Mouse (Mus musculus) liver, embryonic 12.5 days (tissue): ENCODE data around the gene Rbm33. TPM values are rescaled to one million over a fixed set of nuclear protein-coding genes. Genes with fewer than 3 reads are reported as not detected.

Experiments used
- ATAC-seq: fragments of 200-750 bp; cut with Nextera tagmentation; 2 replicates; pipeline ENCODE4 v1.8.0; 2017; ENCODE audit warnings: moderate number of reproducible peaks, mild to moderate bottlenecking, moderate library complexity
- H3K27ac ChIP-seq: fragments of 300-500 bp; sonication (generic); 2 replicates; pipeline ENCODE4 v1.5.1; 2016; ENCODE audit warnings: mild to moderate bottlenecking
- H3K27me3 ChIP-seq: fragments of 300-500 bp; sonication (generic); replicated peaks from 2 replicates; pipeline ENCODE4 v1.6.1; 2016; ENCODE audit warnings: mild to moderate bottlenecking, moderate library complexity
- H3K36me3 ChIP-seq: fragments of 300-500 bp; sonication (generic); 2 replicates; pipeline ENCODE4 v1.6.1; 2016; ENCODE audit warnings: mild to moderate bottlenecking, moderate library complexity
- H3K4me1 ChIP-seq: fragments of 300-500 bp; sonication (generic); 2 replicates; pipeline ENCODE4 v1.6.1; 2016
- H3K4me2 ChIP-seq: fragments of 300-500 bp; sonication (generic); 2 replicates; pipeline ENCODE4 v1.6.1; 2016; ENCODE audit warnings: mild to moderate bottlenecking, moderate library complexity
- H3K4me3 ChIP-seq: fragments of 300-500 bp; sonication (generic); 2 replicates; pipeline ENCODE4 v1.5.1; 2016; ENCODE audit warnings: mild to moderate bottlenecking, moderate library complexity
- H3K9ac ChIP-seq: fragments of 300-500 bp; sonication (generic); 2 replicates; pipeline ENCODE4 v1.6.1; 2016; ENCODE audit warnings: mild to moderate bottlenecking, moderate library complexity
- H3K9me3 ChIP-seq: fragments of 300-500 bp; sonication (generic); replicated peaks from 2 replicates; pipeline ENCODE4 v1.6.1; 2016; ENCODE audit warnings: mild to moderate bottlenecking, moderate library complexity
- WGBS: fragments of 180-500 bp; shearing (Covaris S2); methylation state at CpG from one replicate; pipeline ENCODE4 v1.1.7; 2016; ENCODE audit not compliant: insufficient replicate concordance; 5-methylcytosine and 5-hydroxymethylcytosine counted together
- polyA plus RNA-seq: library from polyadenylated mRNA; unstranded; fragments of >200 nt; fragmentation: Nextera tagmentation; extraction: Ambion mirVana; gene quantifications from 2 replicates; pipeline ENCODE4 v1.2.1, GENCODE M21; 2016

Gene Rbm33
- polyA plus RNA-seq, 1 experiment from 2014 or later = 11.7 TPM

- ATAC-seq = no peak
- peaks cover 35% of the 10 kb centered on the region for H3K36me3 ChIP-seq
- no peak overlapping the region for H3K9ac ChIP-seq
- no peak overlapping the region for H3K27ac ChIP-seq
- no peak overlapping the region for H3K4me2 ChIP-seq
- H3K27me3 ChIP-seq = no peaks in the 10 kb centered on the region
- 70% methylated on average over 7 of the region's 7 CpGs for WGBS
- peaks cover 35% of the 10 kb centered on the region for H3K4me1 ChIP-seq
- no peaks in the 10 kb centered on the region for H3K9me3 ChIP-seq
- H3K4me3 ChIP-seq = no peak overlapping the region
Observed at GRCm38 (mm10) chr5:28329024-28329806, 12.3 kb downstream of the Rbm33 start.

DNA sequence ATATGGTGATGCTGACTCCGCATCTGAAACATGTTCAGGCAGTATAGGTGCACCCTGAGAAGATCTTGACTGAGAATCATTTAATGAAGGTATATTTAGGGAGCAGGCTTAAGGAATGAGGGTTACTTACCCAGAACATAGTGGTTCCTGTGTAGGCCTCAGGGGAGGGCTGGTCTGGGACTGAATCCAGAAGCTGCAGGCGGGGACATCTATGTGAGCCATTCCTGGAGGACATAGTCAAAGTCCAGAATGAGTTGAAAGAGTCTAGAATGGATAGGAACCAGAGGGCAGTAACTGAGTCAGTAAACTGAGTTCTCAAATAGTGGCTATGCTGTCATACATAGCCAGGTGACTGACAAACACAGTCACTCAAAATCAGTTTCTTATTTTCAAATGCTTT lies 16.8 kb downstream of the Rbm33 start:
- Histone ChIP-seq H3K27me3 (no peaks in the 10 kb centered on the region), H3K27ac (no peak overlapping the region), H3K36me3 (peaks cover 74% of the 10 kb centered on the region), H3K4me1 (0 out of 2 replicates have a peak, but pooled peaks cover 8% of the 10 kb centered on the region), H3K4me2 (no peak overlapping the region), H3K9ac (no peak overlapping the region), H3K4me3 (no peak overlapping the region), H3K9me3 (no peaks in the 10 kb centered on the region)
- no peak for ATAC-seq
- WGBS = 87% methylated on average over 2 of the region's 2 CpGs

GRCm38 (mm10) chr5:28351857-28352513 lies 35.1 kb downstream of the Rbm33 start:
- Histone ChIP-seq H3K4me2 (no peak overlapping the region), H3K27me3 (no peaks in the 10 kb centered on the region), H3K9me3 (no peaks in the 10 kb centered on the region), H3K9ac (no peak overlapping the region), H3K4me3 (no peak overlapping the region), H3K4me1 (no peaks in the 10 kb centered on the region), H3K27ac (no peak overlapping the region), H3K36me3 (peaks cover 70% of the 10 kb centered on the region)
- no peak for ATAC-seq

DNA sequence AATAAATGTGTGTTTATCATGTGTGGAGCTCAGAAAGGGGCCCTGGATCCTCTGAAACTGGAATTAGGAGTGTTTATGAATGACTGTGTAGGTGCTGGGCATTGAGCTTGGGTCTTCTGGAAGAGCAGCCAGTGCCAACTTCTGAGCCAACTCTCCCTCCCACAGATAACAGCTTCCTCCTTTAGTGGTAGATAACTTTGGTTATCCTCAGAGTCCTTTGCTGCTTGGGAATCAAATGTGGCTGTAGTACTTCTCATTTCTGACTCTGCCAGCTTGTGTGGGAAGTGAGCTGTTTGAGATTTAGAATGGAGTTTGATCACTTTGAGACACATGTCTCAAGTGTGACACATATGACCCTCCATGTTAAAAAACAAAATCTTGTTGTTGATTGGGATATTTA lies 38.7 kb downstream of the Rbm33 start:
- Histone ChIP-seq H3K4me1 (no peaks in the 10 kb centered on the region), H3K36me3 (peaks cover 83% of the 10 kb centered on the region), H3K27ac (no peak overlapping the region), H3K9me3 (no peaks in the 10 kb centered on the region), H3K4me2 (no peak overlapping the region), H3K9ac (no peak overlapping the region), H3K27me3 (no peaks in the 10 kb centered on the region), H3K4me3 (no peak overlapping the region)
- ATAC-seq = no peak

- Histone ChIP-seq H3K9ac (no peak overlapping the region), H3K4me1 (no peaks in the 10 kb centered on the region), H3K36me3 (peaks cover 91% of the 10 kb centered on the region)
Observed at GRCm38 (mm10) chr5:28360745-28361144, 43.8 kb downstream of the Rbm33 start.

GRCm38 (mm10) chr5:28368056-28368455 lies 51.1 kb downstream of the Rbm33 start:
- no peak overlapping the region for H3K4me2 ChIP-seq
- 87% methylated on average over 2 of the region's 2 CpGs for WGBS
- no peak overlapping the region for H3K9ac ChIP-seq
- H3K9me3 ChIP-seq = no peaks in the 10 kb centered on the region
- no peak for ATAC-seq
- H3K27ac ChIP-seq = no peak overlapping the region
- peaks cover 7% of the 10 kb centered on the region; the same call in 1 of the 2 replicates for H3K4me1 ChIP-seq
- H3K27me3 ChIP-seq = no peaks in the 10 kb centered on the region
- H3K4me3 ChIP-seq = no peak overlapping the region
- H3K36me3 ChIP-seq = peaks cover 82% of the 10 kb centered on the region

More at GRCm38 (mm10) chr5:28360745-28361144, 43.8 kb downstream of the Rbm33 start:
- H3K9me3 ChIP-seq = no peaks in the 10 kb centered on the region
- ATAC-seq = no peak
- no peak overlapping the region for H3K4me3 ChIP-seq
- H3K4me2 ChIP-seq = no peak overlapping the region
- 91% methylated on average over 2 of the region's 2 CpGs for WGBS
- H3K27ac ChIP-seq = no peak overlapping the region
- H3K27me3 ChIP-seq = no peaks in the 10 kb centered on the region

DNA sequence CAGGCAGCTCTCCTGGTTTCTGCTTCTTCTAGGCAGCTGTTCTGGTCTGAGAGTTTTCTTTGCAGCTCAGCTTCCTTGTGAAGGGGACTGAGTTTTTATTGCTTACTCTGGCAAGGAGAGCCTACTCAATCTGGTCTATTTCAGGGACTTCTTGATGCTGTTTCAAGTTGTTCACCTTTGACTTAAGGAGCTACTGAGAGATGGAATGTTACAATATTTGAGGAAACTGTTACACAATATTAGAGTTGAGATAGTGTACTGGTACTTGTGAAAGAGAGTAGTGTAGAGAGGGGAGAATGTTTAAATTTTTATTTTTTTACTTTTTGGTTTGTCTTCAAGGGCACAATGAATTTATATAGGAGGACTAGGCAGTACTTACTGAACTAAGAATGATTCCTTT lies 53.9 kb downstream of the Rbm33 start:
- peaks cover 77% of the 10 kb centered on the region for H3K36me3 ChIP-seq
- no peaks in the 10 kb centered on the region for H3K27me3 ChIP-seq
- H3K4me1 ChIP-seq = peaks cover 7% of the 10 kb centered on the region; the same call in 1 of the 2 replicates
- no peak overlapping the region for H3K4me3 ChIP-seq
- no peak overlapping the region for H3K9ac ChIP-seq
- H3K27ac ChIP-seq = no peak overlapping the region
- H3K9me3 ChIP-seq = no peaks in the 10 kb centered on the region
- no peak for ATAC-seq
- no peak overlapping the region for H3K4me2 ChIP-seq

DNA sequence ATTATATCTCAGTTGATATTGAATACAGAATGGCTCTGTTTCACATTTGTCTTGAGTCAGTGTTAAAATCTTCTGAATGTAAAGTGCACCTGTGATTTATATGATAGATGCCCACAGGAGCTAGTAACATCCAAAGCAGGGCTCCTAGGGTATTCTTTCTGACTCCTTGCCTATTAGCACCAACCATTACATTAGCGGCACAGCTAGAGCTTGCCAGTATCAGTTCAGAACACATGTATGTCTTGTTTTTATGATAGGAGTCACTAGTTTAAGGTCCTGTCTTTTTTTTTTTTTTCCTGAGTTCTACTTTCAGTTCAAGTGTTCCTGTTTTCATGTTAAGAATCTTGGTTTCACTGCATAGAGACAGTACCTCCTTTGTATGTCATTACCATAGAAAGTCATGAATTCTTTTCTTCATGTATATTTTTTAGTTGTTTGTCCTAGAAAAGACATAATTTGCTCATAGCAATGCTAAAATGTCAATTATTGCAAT lies 55.3 kb downstream of the Rbm33 start:
- Histone ChIP-seq H3K4me3 (no peak overlapping the region), H3K4me2 (no peak overlapping the region), H3K27ac (no peak overlapping the region), H3K27me3 (no peaks in the 10 kb centered on the region), H3K9ac (no peak overlapping the region), H3K9me3 (no peaks in the 10 kb centered on the region), H3K36me3 (peaks cover 75% of the 10 kb centered on the region), H3K4me1 (peaks cover 7% of the 10 kb centered on the region; the same call in 1 of the 2 replicates)
- peak; percentile 59; the same call in 1 of the 2 replicates for ATAC-seq
- 58% methylated on average over 1 of the region's 1 CpGs for WGBS

DNA sequence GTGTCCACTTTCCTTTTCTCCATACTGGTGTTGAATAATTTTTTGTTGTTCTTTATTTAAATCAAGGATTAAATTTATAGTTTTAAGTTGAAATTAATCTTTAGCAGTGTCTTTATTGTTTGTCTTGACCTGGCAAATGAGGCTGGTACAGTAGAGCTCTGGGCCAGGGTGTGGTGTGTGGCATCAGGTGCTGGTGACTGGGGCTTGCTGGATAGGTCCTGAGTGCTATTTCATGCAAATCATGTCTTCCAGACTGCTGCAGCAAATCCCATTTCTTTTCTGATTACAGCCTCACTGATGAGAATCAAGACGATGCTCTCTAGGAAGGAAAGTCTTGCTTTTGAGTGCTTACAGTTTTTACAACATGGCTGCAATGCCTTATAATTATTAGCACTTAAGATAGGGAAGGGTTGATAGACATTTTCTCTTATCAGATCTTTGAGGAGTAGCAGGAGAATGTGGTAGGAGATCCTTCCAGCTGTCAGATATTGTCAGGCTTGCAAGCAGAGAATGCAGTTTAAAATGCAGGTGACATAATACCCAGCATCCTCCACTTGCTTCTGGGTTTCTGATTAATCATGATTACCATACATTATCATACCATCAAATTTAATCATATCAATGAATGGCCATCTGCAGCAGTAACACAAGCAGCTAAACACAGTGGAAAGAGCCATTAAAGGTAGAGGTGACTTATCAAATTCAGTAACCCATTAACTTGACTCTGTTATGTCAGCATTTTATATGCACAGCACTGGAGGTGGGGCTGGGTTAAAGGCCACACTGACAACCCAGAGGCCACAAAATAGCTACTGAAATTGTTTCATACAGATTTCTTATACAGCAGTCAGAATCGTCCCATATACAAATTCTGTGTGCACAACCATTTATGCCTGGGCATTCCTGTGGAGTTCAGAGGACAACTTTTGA lies 56.8 kb downstream of the Rbm33 start:
- H3K36me3 ChIP-seq = peaks cover 71% of the 10 kb centered on the region
- no peaks in the 10 kb centered on the region for H3K9me3 ChIP-seq
- no peak overlapping the region for H3K9ac ChIP-seq
- H3K27me3 ChIP-seq = no peaks in the 10 kb centered on the region
- H3K4me3 ChIP-seq = no peak overlapping the region
- no peak overlapping the region for H3K27ac ChIP-seq
- no peak for ATAC-seq
- no peak overlapping the region for H3K4me2 ChIP-seq
- H3K4me1 ChIP-seq = peaks cover 7% of the 10 kb centered on the region; the same call in 1 of the 2 replicates
- 82% methylated on average over 2 of the region's 2 CpGs for WGBS

DNA sequence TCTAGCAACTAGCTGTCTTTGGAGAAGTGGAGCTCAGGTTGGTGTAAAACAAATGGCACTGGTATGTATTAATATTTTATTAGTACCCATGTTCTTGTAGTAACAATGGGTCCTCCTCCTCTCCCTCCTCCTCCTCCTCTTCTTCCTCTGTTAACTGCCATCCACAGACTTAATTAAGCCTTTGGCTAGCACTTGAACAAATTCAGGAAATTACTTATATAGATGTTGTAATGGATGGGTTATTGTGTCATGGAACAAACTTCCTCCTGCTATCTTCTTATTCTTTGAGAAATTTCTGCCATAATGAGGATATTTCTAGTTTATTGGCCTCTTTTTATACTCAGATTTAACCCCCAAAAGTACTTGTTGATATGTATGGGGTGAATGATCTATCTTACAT lies 60.4 kb downstream of the Rbm33 start:
- H3K4me1 ChIP-seq = 0 out of 2 replicates have a peak, but pooled peaks cover 5% of the 10 kb centered on the region
- no peak overlapping the region for H3K9ac ChIP-seq
- no peak overlapping the region for H3K27ac ChIP-seq
- no peak for ATAC-seq
- H3K4me3 ChIP-seq = no peak overlapping the region
- no peaks in the 10 kb centered on the region for H3K27me3 ChIP-seq
- no peak overlapping the region for H3K4me2 ChIP-seq
- H3K9me3 ChIP-seq = no peaks in the 10 kb centered on the region
- peaks cover 68% of the 10 kb centered on the region for H3K36me3 ChIP-seq

- Histone ChIP-seq H3K36me3 (peaks cover 56% of the 10 kb centered on the region), H3K27ac (no peak overlapping the region)
Observed at GRCm38 (mm10) chr5:28382289-28382688, 65.4 kb downstream of the Rbm33 start.

DNA sequence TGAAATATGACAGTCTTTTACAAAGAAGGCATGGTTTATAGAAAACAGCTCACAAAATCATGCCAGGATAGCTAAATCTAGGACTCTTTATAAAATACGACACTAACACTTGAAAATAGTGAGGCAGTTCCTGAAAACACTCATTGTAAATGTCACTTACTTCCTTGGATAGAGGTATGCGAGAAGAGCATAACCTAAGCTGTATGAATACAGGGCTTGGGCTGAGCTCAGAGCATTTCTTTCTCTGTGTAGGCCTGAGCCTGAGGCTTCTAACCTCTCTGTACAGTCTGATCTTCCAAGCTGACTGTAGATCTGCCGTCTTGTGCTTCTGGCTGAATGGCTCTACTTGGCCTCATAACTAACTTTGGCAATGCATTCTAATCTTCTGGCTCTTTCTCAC lies 69.9 kb downstream of the Rbm33 start:
- WGBS = 89% methylated on average over 3 of the region's 3 CpGs
- Histone ChIP-seq H3K36me3 (peaks cover 71% of the 10 kb centered on the region), H3K4me2 (no peak overlapping the region), H3K27ac (no peak overlapping the region), H3K4me3 (no peak overlapping the region), H3K27me3 (no peaks in the 10 kb centered on the region), H3K9me3 (no peaks in the 10 kb centered on the region), H3K9ac (no peak overlapping the region), H3K4me1 (no peaks in the 10 kb centered on the region)
- ATAC-seq = no peak

More at GRCm38 (mm10) chr5:28382289-28382688, 65.4 kb downstream of the Rbm33 start:
- ATAC-seq = no peak
- Histone ChIP-seq H3K9me3 (no peaks in the 10 kb centered on the region), H3K27me3 (no peaks in the 10 kb centered on the region), H3K4me1 (0 out of 2 replicates have a peak, but pooled peaks cover 5% of the 10 kb centered on the region), H3K9ac (no peak overlapping the region), H3K4me3 (no peak overlapping the region), H3K4me2 (no peak overlapping the region)
- 89% methylated on average over 1 of the region's 1 CpGs for WGBS
